Mouse (Mus musculus): ENCODE data around the gene Kat7.

GRCm38 (mm10) chr11:95333209-95333608 is 23.2 kb upstream of the Kat7 start:
- TF ChIP-seq CTCF (IDR thresholded peaks at IDR 0.05) (no peak), POLR2A (IDR thresholded peaks at IDR 0.05; ENCODE audit: insufficient read depth, low read depth, low read length) (no peak), EP300 (IDR thresholded peaks at IDR 0.05; ENCODE audit: insufficient read depth, low read depth, low read length) (no peak)

Measured in heart, adult 2 months (tissue).